Mouse (Mus musculus) bone marrow macrophage, adult 2 months (primary cell): ENCODE data around the gene Gcgr.

ENCODE experiments used
- CTCF ChIP-seq: IDR thresholded peaks from 2 replicates; pipeline ENCODE4 v1.5.1; 2012; ENCODE audit warnings: low read depth, mild to moderate bottlenecking, low read length, moderate library complexity
- POLR2A ChIP-seq: IDR thresholded peaks from 2 replicates; pipeline ENCODE4 v1.6.1; 2012; ENCODE audit warnings: mild to moderate bottlenecking, low read depth, low read length, borderline replicate concordance

DNA sequence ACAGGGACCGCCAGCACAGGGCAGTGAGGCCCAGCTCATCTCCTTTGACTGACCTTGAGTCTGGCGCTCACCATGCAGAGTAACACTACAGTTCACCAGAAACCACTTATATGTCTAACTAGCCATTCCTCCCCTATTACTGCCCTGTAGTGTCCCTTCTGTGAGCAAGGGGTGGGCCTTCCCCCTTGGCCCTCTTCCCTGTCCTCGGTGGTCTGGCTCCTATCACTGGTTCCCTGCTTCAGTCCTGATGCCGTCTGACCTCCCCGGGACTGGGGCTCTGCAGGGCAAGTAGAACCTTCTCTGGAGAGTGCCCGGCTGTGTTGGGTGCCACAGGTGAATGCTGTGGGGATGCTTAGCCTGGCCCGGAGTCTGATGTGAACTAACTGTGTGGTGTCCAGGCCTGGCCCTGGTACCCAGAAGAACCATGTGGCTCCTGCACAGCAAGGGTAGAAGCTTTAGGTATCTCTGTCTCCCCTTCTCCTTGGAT, 47.0 kb upstream of the Gcgr start:
- TF ChIP-seq CTCF (no peak), POLR2A (no peak)
